Mouse (Mus musculus) lung, postnatal 4 days (tissue): Measurements from ENCODE around the gene Cyp27b1.
"Not testable (repeated sequence)": the region's sequence is repeated elsewhere in the genome, so short reads cannot be mapped to it uniquely, and the experiment has no call there.

Source experiments
- DNase-seq, 2 experiments: peaks; one replicate each; pipeline ENCODE4 v3.0.0; 2021

Gene Cyp27b1

DNA sequence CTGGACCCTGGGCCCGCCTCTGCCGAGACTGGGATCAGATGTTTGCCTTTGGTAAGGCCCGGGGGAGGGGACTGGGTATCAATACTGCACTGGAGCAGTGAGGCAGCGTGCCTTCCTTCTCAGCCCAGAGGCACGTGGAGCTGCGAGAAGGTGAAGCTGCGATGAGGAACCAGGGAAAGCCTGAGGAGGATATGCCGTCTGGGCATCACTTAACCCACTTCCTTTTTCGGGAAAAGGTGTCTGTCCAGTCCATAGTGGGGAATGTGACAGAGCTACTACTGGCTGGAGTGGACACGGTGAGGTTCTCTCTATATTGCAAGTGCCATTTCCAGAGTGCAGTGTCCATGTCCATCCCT lies 2.0 kb downstream of the Cyp27b1 start:
- DNase-seq = no peak

DNA sequence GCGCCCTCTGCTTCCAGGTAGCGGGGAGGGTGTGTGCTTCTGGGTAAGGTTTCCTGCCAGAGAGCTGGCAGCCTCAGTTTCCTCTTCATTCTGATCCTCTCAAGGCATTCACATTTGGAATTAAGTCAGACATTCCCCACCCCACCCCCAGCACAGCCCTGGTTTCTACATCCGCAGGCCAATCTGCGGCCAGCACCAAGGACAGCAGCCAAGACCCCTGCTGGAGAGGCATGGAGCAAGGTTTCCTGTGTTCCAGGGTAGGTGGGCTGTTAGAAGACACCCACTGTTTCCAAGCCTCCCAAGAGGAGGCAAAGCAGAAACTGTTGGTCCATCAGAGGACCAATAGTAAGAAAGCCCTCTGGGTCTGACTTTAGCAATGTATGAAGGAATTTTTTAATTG lies 6.6 kb downstream of the Cyp27b1 start:
- DNase-seq = no peak

- no peak for DNase-seq
Observed at GRCm38 (mm10) chr10:127055406-127055805, 7.4 kb downstream of the Cyp27b1 start.

DNA sequence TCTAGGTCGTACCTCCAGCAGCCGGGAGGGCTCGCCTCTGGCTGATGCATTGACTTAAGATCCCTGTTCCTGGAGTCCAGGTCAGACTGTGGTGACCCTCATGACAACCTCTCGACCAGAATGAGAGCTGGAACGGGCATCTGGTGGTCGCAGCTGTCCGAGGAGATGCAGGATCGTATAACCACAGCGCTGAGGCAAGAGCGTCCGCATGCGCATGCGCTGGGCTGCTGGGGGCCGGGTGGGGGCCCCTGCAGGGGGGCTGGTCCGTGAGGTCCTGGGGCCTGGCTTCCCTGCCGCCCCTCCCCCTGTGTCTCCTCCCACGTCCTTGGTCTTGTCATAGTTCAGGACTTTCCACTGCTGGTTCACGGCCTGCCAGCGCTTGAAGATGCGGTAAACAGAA lies 8.4 kb downstream of the Cyp27b1 start:
- no peak for DNase-seq

DNA sequence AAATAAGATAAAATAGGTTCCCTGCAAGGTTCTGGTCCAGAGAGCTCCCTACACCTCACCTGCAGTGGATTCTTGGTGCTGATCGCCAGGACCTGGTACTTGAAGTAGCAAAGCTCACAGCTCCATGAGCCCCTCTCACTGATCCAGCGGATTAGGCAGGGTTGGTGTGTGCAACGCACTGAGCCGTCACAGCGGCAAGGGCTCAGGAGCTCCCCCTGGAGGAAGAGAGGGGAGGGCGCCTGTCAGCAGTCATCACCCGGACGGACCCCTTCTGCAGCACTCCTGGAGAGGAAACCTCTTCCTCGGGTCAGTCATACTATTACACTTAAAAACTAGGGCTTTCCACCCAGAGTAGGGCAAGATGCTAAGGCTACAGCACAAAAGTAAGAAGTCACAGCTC lies 10.1 kb downstream of the Cyp27b1 start:
- peak; percentile 76 to 86 for DNase-seq

DNA sequence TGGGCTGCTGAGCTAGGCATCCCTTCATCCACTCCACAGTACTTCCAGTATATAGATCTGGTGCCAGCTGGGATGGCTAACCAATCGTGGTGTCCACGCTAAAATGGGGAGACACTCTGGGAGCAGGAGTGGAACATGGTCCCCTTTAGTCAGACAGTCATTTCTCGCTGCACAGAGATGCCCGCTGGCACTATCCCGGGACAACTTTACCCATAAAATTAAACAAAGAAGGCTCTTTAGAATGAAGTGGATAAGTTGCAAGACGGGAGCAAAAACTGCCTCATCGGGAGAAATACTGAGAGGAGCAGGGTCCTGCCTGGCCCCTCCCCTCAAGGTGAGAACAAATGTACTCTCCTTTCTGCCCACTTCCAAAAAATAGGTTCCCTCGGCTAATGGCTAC lies 10.7 kb downstream of the Cyp27b1 start:
- DNase-seq = peak in 1 of 2 experiments; percentile 5

DNA sequence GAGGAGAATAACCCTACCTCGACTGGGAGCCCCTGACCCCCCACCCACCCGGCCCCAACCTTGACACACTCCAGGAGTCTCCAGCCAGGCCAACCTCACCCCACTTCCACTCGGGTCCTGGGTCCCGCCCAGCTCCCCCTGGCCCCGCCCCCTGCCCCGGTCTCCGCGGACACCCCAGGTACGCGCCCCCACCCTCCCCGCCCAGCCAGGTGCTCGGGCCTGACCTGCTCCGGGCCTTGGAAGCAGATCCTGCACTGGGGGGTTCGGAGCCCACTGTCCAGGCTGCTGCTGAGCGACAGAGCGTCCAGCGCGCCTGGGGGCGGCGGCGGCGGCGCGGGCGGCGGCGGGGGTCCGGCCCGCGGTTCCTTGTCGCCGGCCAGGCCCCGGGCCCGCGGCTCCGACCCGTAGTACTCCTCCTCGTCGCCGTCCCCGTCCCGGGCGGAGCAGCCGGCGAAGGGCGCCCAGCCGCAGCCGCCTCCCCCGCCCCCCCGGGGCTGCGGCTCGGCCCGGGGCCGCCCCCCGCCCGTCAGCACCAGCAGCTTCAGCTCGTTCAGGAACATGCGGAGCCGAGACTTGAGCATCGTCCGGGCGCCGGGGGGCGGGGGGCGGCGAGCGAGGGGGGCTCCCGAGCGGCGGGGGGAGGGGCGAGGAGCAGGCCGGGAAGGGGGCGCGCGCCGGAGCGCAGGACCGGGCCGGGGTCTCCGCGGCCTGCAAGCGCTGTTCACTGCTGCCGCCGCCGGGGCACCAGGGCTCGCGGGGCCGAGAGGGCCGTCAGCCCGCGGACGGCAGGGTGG lies 11.3 kb downstream of the Cyp27b1 start:
- no peak for DNase-seq

DNA sequence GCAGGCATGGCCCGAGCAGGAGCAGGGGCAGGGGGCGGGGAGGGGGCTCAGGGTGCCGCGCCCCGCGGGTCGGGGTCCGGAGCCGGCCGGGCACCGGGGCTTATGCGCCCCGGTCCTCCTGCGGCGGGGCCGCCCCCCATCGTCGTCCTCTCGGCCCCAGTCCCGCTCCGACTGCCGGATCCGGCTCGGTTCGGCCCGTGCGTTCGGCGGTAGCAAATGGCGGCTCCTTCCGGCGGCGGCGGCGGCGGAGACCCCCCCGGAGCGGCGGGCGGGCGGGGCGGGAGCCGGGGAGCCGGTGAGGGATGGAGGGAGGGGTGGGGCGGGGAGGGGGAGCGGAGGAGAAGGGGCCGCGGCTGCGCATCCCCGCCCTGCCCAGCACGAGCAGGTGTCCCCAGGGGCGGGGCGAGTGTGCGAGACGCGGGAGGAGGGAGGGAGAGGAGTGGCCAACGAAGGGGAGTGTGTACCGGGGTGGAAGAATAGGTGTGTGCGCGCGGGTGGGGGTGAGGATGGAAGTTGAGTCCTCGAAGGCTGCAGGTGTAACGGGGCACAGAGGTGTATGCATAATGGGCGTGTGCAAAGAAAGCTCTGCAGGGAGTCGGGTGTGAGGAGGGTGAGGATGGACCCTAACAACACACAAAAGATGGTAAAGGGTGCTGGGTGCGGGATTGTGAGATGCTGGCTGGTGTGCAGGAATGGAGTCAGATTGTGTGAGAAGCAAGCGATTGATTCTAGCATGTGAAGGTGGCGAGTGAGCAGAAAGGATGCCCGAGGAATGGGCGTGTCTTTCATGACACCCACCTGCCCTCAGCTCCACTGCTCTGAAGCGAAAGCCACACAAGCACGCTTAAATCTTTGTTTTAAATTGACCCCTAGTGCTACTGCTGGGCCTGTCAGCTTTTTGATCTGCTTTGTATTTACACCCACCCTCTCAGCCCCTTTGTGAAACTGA lies 12.2 kb downstream of the Cyp27b1 start, which contains the start of gene March9:
TSS of gene March9 (minus strand) at position 217 of the 949 bp plus-strand sequence.
- DNase-seq = peak; percentile 75 to 85

GRCm38 (mm10) chr10:127061085-127061484 lies 13.0 kb downstream of the Cyp27b1 start:
- DNase-seq = no peak

DNA sequence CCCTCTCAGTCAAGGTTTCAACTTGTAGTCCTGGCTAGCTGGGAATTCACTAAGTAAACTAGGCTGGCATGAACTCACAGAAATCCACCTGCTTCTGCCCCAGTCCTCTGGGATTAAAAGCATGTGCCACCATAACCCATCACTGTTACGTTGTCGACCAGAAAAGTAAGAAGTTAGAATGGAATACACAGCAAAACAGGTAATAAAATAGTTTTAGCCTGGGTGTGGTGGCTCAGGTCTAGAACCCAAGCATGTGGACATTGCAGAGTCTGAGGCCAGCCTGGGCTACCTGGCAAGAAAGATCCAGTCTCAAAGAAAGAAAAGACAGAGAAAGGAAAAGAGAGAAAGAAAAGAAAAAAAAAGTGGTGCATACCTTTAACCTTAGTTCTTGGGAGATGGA lies 13.5 kb downstream of the Cyp27b1 start:
- DNase-seq = no peak

GRCm38 (mm10) chr10:127062101-127062500 lies 14.1 kb downstream of the Cyp27b1 start:
- not testable (repeated sequence) for DNase-seq

- DNase-seq = no peak
Observed at GRCm38 (mm10) chr10:127062503-127062902, 14.5 kb downstream of the Cyp27b1 start.

DNA sequence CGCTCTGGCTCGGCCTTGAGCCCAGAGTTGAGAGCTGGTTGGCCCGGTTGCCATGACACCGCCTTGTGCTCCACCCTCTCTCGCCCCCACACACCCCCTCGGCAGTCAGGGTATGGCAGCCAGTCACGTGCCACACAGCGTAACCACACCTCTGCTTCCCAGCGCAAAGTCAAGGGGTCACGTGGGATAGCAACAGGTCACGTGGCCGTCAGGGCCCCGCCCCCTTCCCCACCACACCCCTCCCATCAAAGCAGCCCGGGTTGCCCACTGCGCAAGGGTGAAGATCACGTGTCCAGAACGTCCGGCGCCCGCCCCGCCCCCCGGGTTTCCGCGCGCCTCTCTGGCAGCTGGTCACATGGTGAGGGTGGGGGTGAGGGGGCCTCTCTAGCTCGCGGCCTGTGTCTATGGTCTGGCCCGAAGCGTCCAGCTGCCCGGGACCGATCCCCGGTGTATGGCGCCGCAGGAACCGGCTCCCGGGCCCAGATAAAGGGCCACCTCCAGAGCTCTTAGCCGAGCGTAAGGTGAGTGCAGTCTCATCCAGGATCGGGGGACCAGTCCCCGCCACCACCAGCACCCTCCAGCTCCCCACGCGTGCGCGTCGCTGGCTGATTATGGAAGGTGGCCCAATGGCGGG lies 15.3 kb downstream of the Cyp27b1 start, which contains the start of gene Cdk4:
TSS of gene Cdk4 (plus strand) at position 296 of the 634 bp plus-strand sequence.
- DNase-seq = peak; percentile 99

DNA sequence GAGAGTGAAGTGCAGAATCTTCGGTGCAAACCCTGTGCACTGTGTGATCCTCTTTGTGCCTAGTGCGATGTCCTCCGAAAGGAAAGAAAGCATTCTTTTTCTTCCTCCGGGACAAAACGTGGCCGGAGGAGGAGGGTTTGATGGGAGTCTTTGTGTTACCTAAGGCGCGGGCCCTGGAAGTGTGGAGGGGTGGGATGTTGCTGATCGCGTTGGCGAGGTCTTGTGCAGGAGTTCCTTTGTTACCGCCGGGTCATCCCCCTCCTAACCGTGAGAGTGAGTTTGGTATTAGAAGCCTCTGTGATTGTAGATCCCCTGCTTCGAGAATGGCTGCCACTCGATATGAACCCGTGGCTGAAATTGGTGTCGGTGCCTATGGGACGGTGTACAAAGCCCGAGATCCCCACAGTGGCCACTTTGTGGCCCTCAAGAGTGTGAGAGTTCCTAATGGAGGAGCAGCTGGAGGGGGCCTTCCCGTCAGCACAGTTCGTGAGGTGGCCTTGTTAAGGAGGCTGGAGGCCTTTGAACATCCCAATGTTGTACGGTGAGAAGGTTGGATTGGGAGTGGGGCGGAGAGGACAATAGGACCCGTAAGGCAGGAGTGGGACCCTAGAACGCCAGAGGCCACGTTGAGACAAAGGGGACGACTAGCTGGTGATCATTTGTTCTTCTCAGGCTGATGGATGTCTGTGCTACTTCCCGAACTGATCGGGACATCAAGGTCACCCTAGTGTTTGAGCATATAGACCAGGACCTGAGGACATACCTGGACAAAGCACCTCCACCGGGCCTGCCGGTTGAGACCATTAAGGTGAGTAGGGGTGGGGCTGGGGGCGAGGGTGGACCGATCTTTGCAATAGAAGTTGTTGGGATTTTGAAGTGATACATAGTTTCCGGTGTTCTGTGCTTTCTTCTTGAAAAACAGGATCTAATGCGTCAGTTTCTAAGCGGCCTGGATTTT lies 16.1 kb downstream of the Cyp27b1 start:
- no peak for DNase-seq

DNA sequence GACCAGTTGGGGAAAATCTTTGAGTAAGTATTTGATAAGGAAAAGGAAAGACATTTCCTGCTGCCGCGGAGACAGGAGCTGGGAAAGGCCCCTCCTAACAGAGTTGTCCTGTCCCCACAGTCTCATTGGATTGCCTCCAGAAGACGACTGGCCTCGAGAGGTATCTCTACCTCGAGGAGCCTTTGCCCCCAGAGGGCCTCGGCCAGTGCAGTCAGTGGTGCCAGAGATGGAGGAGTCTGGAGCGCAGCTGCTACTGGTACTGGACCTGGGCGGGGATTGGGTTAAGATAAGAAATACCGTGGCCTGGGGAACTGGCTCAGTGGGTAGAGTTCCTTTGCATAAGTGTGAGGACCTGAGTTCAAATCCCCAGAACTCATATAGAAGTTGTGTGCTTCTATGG lies 17.9 kb downstream of the Cyp27b1 start:
- DNase-seq = no peak

- DNase-seq = no peak
Observed at GRCm38 (mm10) chr10:127066519-127067018, 18.5 kb downstream of the Cyp27b1 start.

DNA sequence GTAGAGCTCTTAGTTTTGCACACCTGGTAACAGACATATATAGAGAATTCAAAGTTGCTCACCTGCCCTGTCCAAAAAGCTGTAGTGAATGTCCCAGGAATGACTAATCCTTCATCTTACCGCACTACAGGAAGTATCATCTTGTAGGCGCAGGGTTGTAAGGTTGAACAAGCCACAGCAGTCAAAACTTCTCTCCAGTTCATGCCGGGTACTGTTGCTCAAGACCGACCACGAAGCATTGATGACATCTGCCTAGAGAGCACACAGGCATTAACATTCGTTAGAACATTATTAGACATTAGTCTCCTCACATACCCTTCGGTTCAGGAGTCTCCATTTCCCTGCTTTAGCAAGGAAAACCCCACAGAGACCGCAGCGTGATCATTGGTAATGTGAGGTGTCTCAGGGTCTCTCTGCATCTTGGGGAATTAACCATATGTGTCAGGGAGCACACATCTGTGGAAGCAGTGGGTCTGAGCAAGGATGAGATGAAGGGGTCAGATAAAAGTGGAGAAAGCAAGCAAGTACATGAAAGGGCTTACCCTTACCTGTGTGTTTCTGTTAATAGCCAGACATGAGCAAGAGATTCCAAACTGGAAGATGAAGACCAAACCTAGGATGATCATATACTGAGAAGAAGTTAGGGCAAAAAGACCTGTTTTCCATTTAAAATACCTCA lies 20.4 kb downstream of the Cyp27b1 start:
- DNase-seq = no peak

DNA sequence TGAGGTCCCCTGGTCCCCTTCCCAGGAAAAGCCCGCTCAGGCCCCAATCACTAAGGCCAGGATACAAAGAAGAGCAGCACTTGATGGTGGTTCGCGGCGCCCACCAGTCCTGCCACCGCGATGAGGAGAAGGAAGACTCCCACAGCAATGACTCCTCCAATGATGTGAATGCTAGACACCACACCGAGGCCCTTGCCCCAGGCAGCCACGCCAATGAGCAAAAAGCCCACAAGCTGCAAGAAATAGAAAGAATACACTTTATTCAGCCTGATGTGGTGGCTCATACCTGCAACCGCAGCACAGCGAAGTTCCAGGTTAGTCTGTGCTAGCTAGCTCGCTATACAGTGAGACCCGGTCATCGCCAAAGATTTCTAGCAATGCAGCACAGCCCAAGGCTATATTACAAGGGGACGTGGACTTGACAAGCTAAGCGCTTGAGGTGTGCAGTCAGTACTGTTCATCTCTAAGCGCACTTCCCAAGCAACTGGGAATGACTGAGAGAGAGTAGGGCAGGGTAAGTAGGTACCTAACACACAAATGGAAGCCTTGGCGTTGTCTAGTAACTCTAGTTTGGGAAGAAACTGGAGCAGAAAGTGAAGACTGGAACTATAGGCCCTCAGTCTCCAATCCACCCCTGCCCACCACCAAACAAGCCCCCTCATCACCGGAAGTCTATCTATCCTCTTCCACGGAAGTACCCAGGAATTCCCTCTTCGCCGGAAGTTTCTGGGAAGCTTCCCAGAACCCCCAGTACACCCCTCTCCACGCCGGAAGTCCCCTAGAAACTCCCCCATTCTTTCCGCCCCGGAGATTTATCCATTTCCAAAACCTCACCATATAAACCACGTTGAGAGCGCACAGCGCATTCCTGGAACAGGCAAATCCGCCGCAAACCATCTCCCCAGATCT lies 21.5 kb downstream of the Cyp27b1 start:
- DNase-seq = no peak

DNA sequence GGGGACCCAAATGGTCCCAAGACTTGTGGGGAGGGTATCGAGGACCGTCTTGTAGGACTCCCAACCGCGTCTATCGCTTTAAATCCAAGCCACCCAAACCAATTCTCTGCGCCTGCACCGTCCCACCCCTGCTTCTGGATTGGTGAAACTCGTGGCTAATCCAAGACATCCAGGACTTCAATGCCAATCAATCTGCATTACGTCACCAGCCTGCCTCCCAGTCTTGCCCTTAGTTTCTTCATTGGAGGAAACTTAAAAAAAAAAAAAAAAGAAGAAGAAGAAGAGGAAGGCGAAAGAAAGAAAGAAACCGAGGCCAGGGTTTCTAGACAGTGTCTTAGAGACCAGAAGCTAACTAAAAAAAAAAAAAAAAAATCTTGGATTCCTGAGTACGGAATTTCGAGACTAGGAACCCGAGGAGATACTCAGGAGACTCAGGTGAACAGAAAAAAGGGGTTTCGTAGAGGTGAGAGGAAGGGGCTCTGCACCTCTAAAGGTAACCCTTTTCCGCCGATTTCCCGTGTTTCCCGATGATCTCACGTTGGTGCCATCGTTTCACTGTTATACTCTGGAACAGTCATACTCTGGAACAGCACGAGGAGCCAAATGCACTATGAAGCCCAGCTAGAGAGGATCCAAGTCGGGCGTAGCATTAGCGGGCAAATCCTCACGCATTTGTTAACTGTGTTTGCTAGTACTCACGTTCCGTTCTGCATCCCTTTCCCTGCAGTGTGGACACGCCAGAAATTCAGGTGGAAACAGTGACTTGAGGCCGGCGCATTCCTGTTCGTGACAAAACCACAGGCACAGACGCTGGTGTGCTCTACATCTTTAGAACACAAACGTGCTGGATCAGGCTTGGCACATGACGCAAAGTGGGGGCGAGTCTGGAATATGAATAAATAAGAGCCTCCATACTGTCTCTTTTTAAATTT lies 22.4 kb downstream of the Cyp27b1 start, which contains the start of gene Tspan31:
TSS of gene Tspan31 (minus strand) at position 75 of the 932 bp plus-strand sequence.
- DNase-seq = peak; percentile 90 to 92
